Mouse (Mus musculus) adrenal gland, postnatal 25 days (tissue): ENCODE measurements around the gene Ash1l. TPM values are rescaled to one million over a fixed set of nuclear protein-coding genes. Genes with fewer than 3 reads are reported as not detected.
A peak's percentile ranks its signal among the peaks of the same experiment; 100 is the strongest.

ENCODE experiments used
- DNase-seq: peaks from one replicate; pipeline ENCODE4 v3.0.0; 2021; ENCODE audit warnings: mixed read lengths
- long read RNA-seq: library from polyadenylated mRNA; stranded (forward); transcript quantifications from one replicate; pipeline ENCODE4 v2.0.0, GENCODE M21; 2021
- total RNA-seq: library from RNA; stranded (reverse); gene quantifications from 2 replicates; pipeline ENCODE4 v1.2.3, GENCODE M21; 2021

Ash1l gene
- total RNA-seq: 59.8 and 60.5 TPM in 2 replicates
- long read RNA-seq, partial matches to known transcripts: 2 of 15 reads
- long read RNA-seq, other reads (novel, unspliced or antisense): 13 of 15 reads

DNA sequence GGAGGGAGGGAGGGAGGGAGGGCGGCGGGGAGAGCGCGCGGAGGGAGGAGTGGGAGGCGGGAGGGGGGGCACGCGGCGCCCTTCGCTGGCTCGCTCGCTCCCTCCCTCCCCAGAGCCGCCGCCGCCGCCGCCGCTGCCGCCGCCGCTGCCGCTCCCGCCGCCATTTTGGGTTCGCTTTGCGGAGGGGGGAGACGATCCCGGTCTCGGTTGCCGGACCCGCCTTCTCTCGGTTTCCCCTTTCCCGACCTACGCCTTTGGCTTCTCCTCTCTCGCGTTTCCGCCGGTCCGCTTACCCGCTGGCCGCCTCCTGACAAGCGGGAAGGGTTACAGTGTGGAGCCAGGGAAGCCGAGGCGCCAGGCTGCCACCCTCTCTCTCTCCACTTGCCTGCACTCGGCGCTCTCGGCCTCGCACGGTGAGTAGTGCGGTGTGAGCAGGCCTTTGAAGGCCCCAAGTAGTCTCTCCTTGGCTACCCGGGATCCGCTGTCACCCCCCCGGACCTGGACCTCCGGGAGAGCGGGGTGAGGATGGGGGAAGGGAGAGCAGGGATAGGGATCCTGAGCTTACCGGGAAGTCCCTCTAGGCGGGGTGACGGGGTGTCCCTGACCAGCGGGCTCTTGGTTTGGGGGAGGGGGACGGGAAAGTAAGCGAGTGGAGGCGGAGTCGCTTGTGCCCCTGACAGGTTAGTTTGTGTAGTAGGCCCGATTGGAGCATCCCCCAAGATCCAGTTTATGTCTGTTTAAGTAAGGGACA lies at the start of gene Ash1l, which contains the start of gene Dap3:
TSS of gene Ash1l (plus strand) at position 47 of the 751 bp plus-strand sequence.
TSS of gene Dap3 (minus strand) at position 606 of the 751 bp plus-strand sequence.
- DNase-seq: peak; percentile 74

DNA sequence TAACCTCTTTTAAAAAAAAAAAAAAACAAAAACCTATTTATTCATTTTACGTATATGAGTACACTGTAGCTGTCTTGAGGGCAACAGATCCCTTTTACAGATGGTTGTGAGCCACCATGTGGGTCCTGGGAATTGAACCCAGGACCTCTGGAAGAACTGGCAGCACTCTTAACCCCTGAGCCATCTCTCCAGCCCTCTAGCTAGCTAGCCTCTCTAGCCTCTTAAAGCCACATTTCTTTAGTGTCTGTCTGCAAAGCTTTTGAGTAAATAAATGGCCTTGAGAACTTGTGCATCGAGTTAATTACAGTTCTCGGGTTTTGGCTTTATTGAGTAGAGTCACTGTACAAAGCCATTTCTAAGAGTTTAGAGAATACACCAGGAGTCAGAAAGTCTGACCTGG lies 45.6 kb upstream of the Ash1l start:
- DNase-seq: no peak

DNA sequence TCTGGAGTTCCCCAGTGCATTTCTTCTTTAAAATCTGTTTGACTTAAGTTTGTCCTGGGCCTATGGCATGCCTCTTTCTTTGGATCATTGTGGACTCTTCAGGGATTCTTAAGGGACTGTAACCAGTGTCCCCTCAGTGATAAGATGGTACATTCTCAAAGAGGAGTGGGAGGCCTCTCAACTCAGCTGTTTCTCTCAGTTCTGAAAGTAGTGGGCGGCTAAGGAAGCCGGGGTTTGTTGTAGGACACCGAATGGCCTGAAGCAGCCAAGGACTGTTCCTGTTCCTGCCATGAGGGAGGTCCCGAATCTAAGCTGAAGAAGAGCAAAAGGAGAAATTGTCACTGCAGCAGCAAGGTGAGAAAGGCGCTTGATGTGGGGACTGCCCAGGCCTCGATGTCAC lies 45.2 kb upstream of the Ash1l start:
- no peak for DNase-seq

DNA sequence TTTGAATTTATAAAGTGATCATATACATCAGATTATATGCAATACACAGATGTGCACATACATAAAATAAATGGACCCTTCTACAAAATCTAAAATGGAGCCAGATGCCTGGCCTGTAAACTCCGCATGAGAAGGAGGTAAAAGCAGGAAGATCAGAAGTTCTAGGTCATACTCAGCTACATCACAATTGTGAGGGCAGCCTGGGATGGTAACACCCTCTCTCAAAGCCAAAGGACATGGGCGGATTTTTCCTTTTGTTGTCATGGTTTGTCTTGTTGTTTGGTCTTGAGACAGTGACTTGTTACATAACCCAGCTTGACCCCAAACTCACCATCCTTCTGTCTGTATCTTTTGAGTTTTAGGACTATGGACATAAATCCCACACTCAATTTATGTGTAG lies 44.7 kb upstream of the Ash1l start:
- no peak for DNase-seq

DNA sequence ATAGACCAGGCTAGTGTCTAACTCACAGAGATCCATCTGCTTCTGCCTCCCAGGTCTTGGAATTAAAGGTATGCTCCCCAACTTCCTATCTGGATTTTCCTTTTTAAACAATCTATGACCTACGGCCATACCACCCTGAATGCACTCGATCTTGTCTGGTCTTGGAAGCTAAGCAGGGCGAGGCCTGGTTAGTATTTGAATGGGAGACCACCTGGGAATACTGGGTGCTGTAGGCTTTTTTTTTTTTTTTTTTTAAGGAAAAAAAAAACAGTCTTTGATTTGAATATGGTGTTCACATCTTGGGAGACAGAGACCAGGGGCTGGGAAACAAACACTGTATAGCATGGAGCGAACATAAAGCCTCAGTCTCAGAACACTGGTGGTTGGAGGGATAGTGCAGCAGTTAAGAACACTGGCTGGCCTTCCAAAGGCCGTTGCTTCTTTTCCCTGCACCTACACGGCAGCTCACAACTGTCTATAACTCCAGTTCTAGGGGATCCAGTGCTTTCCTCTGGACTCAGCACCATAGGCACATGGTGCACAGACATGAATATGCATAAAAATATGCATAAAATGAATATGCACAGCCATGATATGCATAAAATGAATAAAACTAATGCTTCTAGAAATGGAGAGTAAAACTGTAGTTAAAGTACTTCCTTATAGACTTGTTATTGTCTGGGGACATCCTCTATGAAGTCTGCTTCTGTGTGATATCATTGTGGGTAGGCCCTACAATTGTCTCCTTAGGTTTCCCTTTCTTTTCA lies 43.8 kb upstream of the Ash1l start:
- no peak for DNase-seq

DNA sequence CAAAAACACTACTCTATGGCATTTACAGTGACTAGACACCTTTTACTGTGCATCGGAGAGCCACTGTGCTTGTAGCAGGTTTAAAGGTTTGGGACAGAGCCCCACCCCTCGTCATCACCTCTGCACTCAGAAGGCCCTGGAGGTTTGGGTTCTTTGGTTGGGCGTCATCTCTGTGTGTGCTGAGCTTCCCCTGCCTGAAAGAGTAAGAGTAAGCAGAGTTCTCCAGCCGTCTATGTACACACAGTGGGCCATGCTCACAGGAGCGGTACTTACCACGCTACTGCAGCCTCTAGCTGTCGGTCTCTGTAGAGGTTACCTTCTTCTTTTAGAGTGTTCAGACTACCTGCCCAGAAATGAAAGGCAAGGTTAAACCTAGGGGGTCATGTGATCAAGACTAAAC lies 37.8 kb upstream of the Ash1l start:
- no peak for DNase-seq

- peak; percentile 92 for DNase-seq
These were observed 36.7 kb upstream of the Ash1l start, which contains the start of gene Msto1 for GRCm38 (mm10) chr3:88913511-88914383. Gene Msto1, minus strand, starts transcription at chr3:88913999.

DNA sequence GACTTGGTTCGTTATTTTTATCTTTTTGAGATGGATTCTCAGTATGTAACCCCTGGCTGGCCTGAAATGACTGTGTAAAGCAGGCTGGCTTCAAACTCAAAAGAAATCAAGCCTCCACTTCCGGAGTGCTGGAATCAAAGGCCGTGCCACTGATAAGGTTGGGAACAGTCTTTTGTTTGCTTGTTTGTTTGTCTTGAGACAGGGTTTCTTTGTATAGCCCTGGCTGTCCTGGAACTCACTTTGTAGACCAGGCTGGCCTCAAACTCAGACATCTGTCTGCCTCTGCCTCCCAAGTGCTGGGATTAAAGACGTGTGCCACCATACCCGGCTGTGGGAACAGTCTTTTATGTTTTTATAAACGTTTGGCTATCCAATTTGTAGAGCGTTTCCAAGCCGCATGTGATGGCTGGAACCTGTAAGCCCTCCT lies 36.0 kb upstream of the Ash1l start:
- no peak for DNase-seq

- DNase-seq: no peak
These were observed 31.4 kb upstream of the Ash1l start for GRCm38 (mm10) chr3:88918981-88919380.

DNA sequence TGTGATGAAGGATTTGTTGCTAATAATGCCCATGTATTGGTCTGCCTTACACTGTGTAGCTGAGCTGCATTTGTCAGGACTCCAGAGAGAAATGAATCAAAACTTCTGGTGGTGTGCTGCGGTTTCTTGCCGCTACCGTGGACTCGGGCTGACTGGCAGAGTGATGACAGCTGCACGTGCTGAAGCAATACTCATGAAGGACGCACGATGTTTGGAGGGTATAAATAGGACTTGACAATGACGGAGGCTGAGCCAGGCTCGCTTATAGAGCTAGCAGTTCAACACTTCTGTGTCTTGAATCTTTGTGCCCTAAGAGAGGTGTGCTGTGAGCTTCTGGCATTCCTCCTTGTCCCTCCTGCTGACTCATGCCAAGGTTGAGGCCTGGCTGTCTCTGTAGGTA lies 29.0 kb upstream of the Ash1l start:
- no peak for DNase-seq

- peak; percentile 59 for DNase-seq
These were observed 26.3 kb upstream of the Ash1l start for GRCm38 (mm10) chr3:88923989-88924591.

DNA sequence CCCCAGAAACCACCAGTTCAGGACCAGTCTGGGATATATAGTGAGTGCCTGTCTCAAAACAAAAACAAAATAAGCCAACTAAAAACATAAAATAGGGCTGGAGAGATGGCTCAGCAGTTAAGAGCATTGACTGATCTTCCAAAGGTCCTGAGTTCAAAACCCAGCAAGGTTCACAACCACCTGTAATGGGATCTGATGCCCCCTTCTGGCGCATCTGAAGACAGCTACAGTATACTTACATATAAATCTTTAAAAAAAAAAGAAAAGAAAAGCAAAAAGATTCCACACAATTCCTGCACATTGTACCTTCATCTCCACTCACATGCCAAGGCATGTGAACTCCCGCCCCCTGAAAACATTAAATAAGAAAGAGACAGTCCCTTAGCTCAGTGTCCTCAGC lies 24.8 kb upstream of the Ash1l start:
- DNase-seq: no peak

DNA sequence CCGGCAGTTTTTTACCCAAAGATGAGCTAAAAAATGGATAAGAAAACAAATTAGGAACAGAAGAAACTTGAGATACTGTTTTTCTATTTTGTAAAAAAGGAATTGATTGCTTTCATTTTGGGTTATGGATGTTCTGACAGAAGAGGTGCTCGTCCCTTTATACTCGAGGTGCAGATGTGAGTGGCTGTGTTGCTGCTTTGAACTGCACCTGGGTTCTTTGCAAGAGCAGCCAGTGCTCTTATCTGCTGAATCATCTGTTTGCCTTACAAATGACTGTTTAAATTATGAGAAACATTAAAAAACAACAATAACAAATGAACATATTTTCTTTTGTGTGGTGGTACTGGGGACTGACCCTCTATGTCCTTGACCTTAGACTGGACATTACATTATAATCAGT lies 20.9 kb upstream of the Ash1l start:
- no peak for DNase-seq

DNA sequence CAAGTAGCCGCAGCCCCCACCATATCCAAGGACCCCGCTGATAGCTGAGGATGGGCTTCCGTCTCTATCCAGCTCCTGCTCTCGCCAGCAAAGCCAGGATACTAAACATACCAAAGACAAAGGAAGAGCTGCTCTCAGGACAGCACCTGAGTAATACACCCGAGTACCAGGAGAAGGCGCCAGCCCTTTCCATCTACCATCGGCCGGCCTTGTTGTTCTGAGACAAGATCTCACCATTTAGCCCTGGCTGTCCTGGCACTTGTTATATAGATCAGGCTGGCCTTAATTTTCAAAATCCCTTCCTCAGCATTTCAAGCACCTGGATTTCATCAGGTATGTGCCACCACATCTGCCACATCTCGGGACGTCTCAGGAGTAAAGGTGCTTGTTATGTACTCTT lies 11.4 kb upstream of the Ash1l start:
- no peak for DNase-seq

DNA sequence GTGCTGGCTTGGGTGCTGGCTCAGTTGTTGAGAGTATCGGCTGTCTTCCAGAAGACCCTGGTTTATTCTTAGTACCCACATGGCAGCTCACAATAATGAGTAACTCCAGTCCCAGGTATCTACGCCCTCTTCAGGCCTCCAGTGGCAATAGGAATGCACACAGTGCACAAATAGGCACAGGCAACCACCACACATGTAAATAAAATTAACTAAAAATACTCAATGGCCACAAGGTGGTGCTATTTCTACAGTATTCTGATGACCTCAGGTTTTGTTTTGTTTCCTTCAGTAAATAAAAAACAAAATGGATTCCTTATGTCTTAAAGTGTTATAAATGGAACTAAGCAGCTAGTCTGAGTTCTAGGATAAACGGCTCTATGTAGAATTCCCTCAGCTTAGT lies 10.7 kb upstream of the Ash1l start:
- no peak for DNase-seq

GRCm38 (mm10) chr3:88942316-88942880 lies 8.0 kb upstream of the Ash1l start:
- peak; percentile 42 for DNase-seq

DNA sequence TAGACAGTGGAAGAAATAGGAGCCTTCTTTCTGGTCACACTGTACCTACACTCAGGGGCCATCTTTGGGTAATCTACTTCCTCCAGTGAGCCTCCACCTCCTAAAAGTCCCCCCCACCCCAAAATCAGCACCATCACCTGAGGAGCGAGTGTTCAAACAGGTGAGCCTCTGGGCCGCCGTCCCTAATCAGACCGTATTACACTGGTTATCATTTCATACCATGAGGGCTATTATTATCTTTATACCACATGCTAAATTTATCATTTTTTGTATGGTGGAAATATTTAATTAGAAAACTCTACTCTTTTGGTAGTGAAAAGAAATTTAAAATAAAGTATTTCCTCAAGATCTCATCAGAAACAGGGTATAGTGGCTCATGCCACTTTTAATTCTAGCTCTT lies 6.3 kb upstream of the Ash1l start:
- DNase-seq: no peak

DNA sequence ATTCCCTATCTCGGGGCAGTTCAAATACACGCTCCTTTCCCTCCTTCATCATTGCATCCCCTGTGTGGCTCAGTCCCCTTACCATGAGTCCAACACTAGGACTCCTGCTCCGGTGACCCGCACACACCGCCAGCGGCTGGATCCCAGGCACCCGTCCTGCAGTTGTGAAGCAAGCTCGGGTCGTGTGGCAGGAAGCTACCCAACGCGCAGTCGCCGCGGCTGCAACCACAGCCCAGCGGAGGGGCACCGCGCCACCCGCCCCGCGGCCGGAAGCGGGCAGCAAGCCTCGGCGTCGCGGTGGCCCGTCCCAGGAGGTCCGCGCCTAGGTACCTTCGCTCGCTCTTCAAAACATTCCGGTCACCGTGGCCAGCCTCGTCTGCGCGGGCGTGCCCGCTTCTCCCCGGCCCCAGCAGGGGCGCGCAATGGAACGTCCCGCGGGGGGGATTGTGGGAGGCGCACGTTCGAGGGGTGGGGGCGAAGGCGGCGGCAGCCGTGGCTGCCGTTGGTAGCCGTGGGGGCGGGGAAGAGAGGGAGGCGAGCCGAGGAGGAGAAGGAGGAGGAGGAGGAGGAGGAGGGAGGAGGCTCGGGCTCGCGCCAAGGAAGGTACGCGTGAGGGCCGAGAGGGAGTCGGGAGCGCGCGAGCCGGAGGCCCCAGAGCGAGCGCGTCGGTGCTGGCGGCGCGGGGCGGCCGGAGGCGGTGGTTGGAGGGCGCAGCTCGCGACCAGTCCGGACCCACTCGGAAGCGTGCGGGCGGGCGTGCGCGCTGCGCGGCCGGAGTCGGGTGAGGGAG lies 441 bp upstream of the Ash1l start:
- peak; percentile 95 for DNase-seq

DNA sequence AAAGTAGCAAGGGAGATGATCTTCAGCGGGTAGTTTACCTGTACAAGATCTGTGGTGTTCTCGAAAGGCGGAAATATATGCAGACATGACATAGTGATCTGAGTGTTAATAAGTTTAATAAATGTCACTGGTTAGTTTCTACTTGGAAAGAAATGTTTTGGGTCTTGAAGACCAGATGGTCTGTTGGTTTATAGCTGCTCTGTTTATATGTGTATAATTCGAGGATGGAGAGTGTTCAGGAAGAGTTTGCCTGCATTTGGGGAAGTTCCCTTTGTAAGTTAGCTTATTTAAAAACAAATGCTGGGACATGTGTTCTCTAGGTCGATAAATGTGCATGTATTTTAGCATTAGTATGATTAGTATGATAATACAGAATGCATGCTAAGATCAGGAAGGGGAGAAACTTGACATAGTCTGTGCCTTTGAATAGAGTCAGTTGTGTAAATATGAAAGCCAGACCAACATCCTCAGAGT lies 942 bp downstream of the Ash1l start:
- DNase-seq: no peak

GRCm38 (mm10) chr3:88953246-88953645 lies 2.8 kb downstream of the Ash1l start:
- DNase-seq: no peak

- DNase-seq: no peak
These were observed 3.3 kb downstream of the Ash1l start for GRCm38 (mm10) chr3:88953736-88954135.
